Mouse (Mus musculus) kidney, adult 2 months (tissue): ENCODE data around the gene Ttbk1. TPM values are rescaled to one million over a fixed set of nuclear protein-coding genes. Genes with fewer than 3 reads are reported as not detected.
A peak's percentile ranks its signal among the peaks of the same experiment; 100 is the strongest.

Source experiments
- DNase-seq: peaks from one replicate; pipeline ENCODE4 v3.0.0; 2021
- H3K27ac ChIP-seq: fragments of 200-500 bp; 2 replicates; pipeline ENCODE4 v1.5.1; 2012; ENCODE audit warnings: low read depth, low read length, control low read depth, inconsistent platforms; ENCODE audit not compliant: insufficient read depth
- H3K27me3 ChIP-seq: fragments of 200-500 bp; replicated peaks from 2 replicates; pipeline ENCODE4 v1.6.1; 2012; ENCODE audit warnings: mild to moderate bottlenecking, moderate library complexity, low read length, inconsistent platforms; ENCODE audit not compliant: control insufficient read depth, insufficient read depth
- H3K36me3 ChIP-seq: fragments of 200-500 bp; 2 replicates; pipeline ENCODE4 v1.6.1; 2012; ENCODE audit warnings: mild to moderate bottlenecking, moderate library complexity, low read length, inconsistent platforms; ENCODE audit not compliant: control insufficient read depth, insufficient read depth
- H3K4me1 ChIP-seq: fragments of 200-500 bp; 2 replicates; pipeline ENCODE4 v1.6.1; 2011; ENCODE audit warnings: low read length; ENCODE audit not compliant: control insufficient read depth, insufficient read depth
- H3K4me3 ChIP-seq: fragments of 200-500 bp; 2 replicates; pipeline ENCODE4 v1.5.1; 2011; ENCODE audit warnings: mild to moderate bottlenecking, low read depth, low read length, control low read depth; ENCODE audit not compliant: insufficient read depth
- CTCF ChIP-seq: fragments of 200-500 bp; conservative IDR thresholded peaks from 2 replicates; pipeline ENCODE4 v1.5.1; 2011; ENCODE audit warnings: low read depth, mild to moderate bottlenecking, control low read depth, low read length, moderate library complexity, mixed read lengths; ENCODE audit not compliant: insufficient read depth, insufficient read length
- POLR2A ChIP-seq: fragments of 200-500 bp; IDR thresholded peaks from one replicate; pipeline ENCODE4 v1.6.1; 2011; ENCODE audit warnings: low read depth, low read length, control low read depth
- WGBS: fragments of 180-500 bp; shearing (Covaris S2); methylation state at CpG from one replicate; pipeline ENCODE4 v1.1.7; 2018; 5-methylcytosine and 5-hydroxymethylcytosine counted together
- polyA plus RNA-seq: library from polyadenylated mRNA; depleted of rRNA; stranded (reverse); fragments of >200 nt; gene quantifications from 2 replicates; pipeline ENCODE4 v1.2.3, GENCODE M21; 2012

Gene Ttbk1
- polyA plus RNA-seq, 1 experiment, result 1.4 TPM

GRCm38 (mm10) chr17:46457791-46458190 is 29.7 kb downstream of the Ttbk1 start:
- Histone ChIP-seq H3K27ac (no peak overlapping the region), H3K4me3 (no peak overlapping the region), H3K36me3 (no peaks in the 10 kb centered on the region), H3K27me3 (no peaks in the 10 kb centered on the region), H3K4me1 (peaks cover 8% of the 10 kb centered on the region; the same call in 1 of the 2 replicates)
- WGBS, result 18% methylated on average over 10 of the region's 10 CpGs
- TF ChIP-seq POLR2A, result no peak
- TF ChIP-seq CTCF, result peak; percentile 77
- DNase-seq, result peak; percentile 76

GRCm38 (mm10) chr17:46455110-46455691 is 32.3 kb downstream of the Ttbk1 start:
- DNase-seq, result peak; percentile 73
- Histone ChIP-seq H3K4me3 (0 out of 2 replicates have a peak overlapping the region, but pooled peaks have one; percentile 3), H3K36me3 (no peaks in the 10 kb centered on the region), H3K27ac (no peak overlapping the region), H3K4me1 (peaks cover 8% of the 10 kb centered on the region; the same call in 1 of the 2 replicates), H3K27me3 (no peaks in the 10 kb centered on the region)
- WGBS, result 2% methylated on average over 33 of the region's 33 CpGs
- TF ChIP-seq POLR2A (no peak), CTCF (no peak)

- Histone ChIP-seq H3K27me3 (no peaks in the 10 kb centered on the region), H3K4me3 (no peak overlapping the region)
Observed at GRCm38 (mm10) chr17:46454539-46454938, 32.9 kb downstream of the Ttbk1 start.

GRCm38 (mm10) chr17:46453970-46454411 is 33.5 kb downstream of the Ttbk1 start:
- no peak for DNase-seq
- WGBS, result 5% methylated on average over 26 of the region's 26 CpGs
- H3K4me3 ChIP-seq, result no peak overlapping the region

More at GRCm38 (mm10) chr17:46454539-46454938, 32.9 kb downstream of the Ttbk1 start:
- 6% methylated on average over 9 of the region's 9 CpGs for WGBS
- H3K4me1 ChIP-seq, result peaks cover 8% of the 10 kb centered on the region; the same call in 1 of the 2 replicates
- TF ChIP-seq CTCF, result no peak
- TF ChIP-seq POLR2A, result no peak
- H3K27ac ChIP-seq, result no peak overlapping the region
- no peaks in the 10 kb centered on the region for H3K36me3 ChIP-seq
- DNase-seq, result no peak

GRCm38 (mm10) chr17:46453302-46453948 is 34.0 kb downstream of the Ttbk1 start:
- WGBS, result 10% methylated on average over 13 of the region's 13 CpGs
- Histone ChIP-seq H3K36me3 (no peaks in the 10 kb centered on the region), H3K4me1 (peaks cover 8% of the 10 kb centered on the region; the same call in 1 of the 2 replicates), H3K27ac (no peak overlapping the region), H3K27me3 (no peaks in the 10 kb centered on the region), H3K4me3 (no peak overlapping the region)
- TF ChIP-seq POLR2A (no peak), CTCF (no peak)
- DNase-seq, result peak; percentile 55

More at GRCm38 (mm10) chr17:46453970-46454411, 33.5 kb downstream of the Ttbk1 start:
- Histone ChIP-seq H3K27me3 (no peaks in the 10 kb centered on the region), H3K27ac (no peak overlapping the region), H3K4me1 (peaks cover 8% of the 10 kb centered on the region; the same call in 1 of the 2 replicates), H3K36me3 (no peaks in the 10 kb centered on the region)
- TF ChIP-seq CTCF (no peak), POLR2A (no peak)

- no peak for TF ChIP-seq CTCF
- no peak for TF ChIP-seq POLR2A
- H3K27me3 ChIP-seq, result no peaks in the 10 kb centered on the region
- 40% methylated on average over 5 of the region's 5 CpGs for WGBS
- H3K27ac ChIP-seq, result no peak overlapping the region; the same call in 1 of the 2 replicates
- peak; percentile 86 for DNase-seq
- H3K4me3 ChIP-seq, result no peak overlapping the region
- H3K36me3 ChIP-seq, result no peaks in the 10 kb centered on the region
- H3K4me1 ChIP-seq, result peaks cover 8% of the 10 kb centered on the region; the same call in 1 of the 2 replicates
Observed at GRCm38 (mm10) chr17:46452683-46453082, 34.8 kb downstream of the Ttbk1 start.

- no peak for DNase-seq
- Histone ChIP-seq H3K27me3 (no peaks in the 10 kb centered on the region), H3K4me3 (no peak overlapping the region), H3K36me3 (no peaks in the 10 kb centered on the region), H3K27ac (no peak overlapping the region), H3K4me1 (no peaks in the 10 kb centered on the region)
- no peak for TF ChIP-seq POLR2A
- TF ChIP-seq CTCF, result no peak
- WGBS, result 94% methylated on average over 16 of the region's 16 CpGs
Observed at GRCm38 (mm10) chr17:46446264-46446663, 41.2 kb downstream of the Ttbk1 start.
